In genomic region chr13:90009786-90010185, GRCm38 (mm10) we compare ENCODE assay signal across 24 mouse cellular contexts.
A peak's percentile ranks its signal among the peaks of the same experiment; 100 is the strongest.
DNase-seq lines count a peak whose midpoint lies in the region; ATAC-seq and TF ChIP-seq lines count a peak whose summit lies in the region.
"Had no signal": no experiment of that assay in that cellular context is flagged by ENCODE, and none has a peak within 500 bp of the region (broad histone marks: within the 10 kb centered on the region; RNA-seq: fewer than 3 reads in every experiment).

No protein-coding gene starts in this region.

- no peaks in the 10 kb centered on the region for H3K27me3 ChIP-seq in kidney, postnatal 0 days (ENCODE audit: insufficient read depth, low read length)
- H3K27me3 ChIP-seq in forebrain, embryonic 11.5 days (ENCODE audit: control insufficient read depth, insufficient read depth, low read length) = no peaks in the 10 kb centered on the region
- H3K27me3 ChIP-seq: forebrain, embryonic 12.5 days; limb, embryonic 12.5 days; liver, embryonic 12.5 days; midbrain, embryonic 13.5 days; neural tube, embryonic 13.5 days had no signal

- H3K4me3 ChIP-seq in kidney, postnatal 0 days (replicated peaks; ENCODE audit: low read depth, low read length) = no peak overlapping the region
- no peak overlapping the region for H3K4me3 ChIP-seq in forebrain, embryonic 11.5 days (ENCODE audit: low read depth, low read length)
- H3K4me3 ChIP-seq: embryonic facial prominence, embryonic 10.5 days; forebrain, embryonic 12.5 days; gastrocnemius, adult 2 months; limb, embryonic 12.5 days; liver, embryonic 12.5 days; midbrain, embryonic 13.5 days; neural tube, embryonic 13.5 days had no signal

- TF ChIP-seq CTCF in kidney, postnatal 0 days (IDR thresholded peaks at IDR 0.05; ENCODE audit: low read depth) = no peak

- no peaks in the 10 kb centered on the region for H3K9me3 ChIP-seq in kidney, postnatal 0 days (replicated peaks; ENCODE audit: low read length)
- no peaks in the 10 kb centered on the region for H3K9me3 ChIP-seq in forebrain, embryonic 11.5 days (ENCODE audit: control insufficient read depth, low read length)
- H3K9me3 ChIP-seq: embryonic facial prominence, embryonic 10.5 days; forebrain, embryonic 12.5 days; limb, embryonic 12.5 days; liver, embryonic 12.5 days; midbrain, embryonic 13.5 days; neural tube, embryonic 13.5 days had no signal

- no peak overlapping the region for H3K9ac ChIP-seq in kidney, postnatal 0 days (ENCODE audit: low read depth, low read length)
- H3K9ac ChIP-seq in forebrain, embryonic 11.5 days (ENCODE audit: low read length) = no peak overlapping the region
- H3K9ac ChIP-seq: forebrain, embryonic 12.5 days; limb, embryonic 12.5 days; liver, embryonic 12.5 days; midbrain, embryonic 13.5 days; neural tube, embryonic 13.5 days had no signal

- intact Hi-C loops in heart, postnatal 36 days (cut with DNase I) = no loop called here

- no peaks in the 10 kb centered on the region for H3K36me3 ChIP-seq in kidney, postnatal 0 days (ENCODE audit: insufficient read depth, low read length)
- no peaks in the 10 kb centered on the region for H3K36me3 ChIP-seq in forebrain, embryonic 11.5 days (ENCODE audit: control insufficient read depth, insufficient read depth, low read length)
- H3K36me3 ChIP-seq: embryonic facial prominence, embryonic 10.5 days; forebrain, embryonic 12.5 days; limb, embryonic 12.5 days; liver, embryonic 12.5 days; midbrain, embryonic 13.5 days; neural tube, embryonic 13.5 days had no signal

- peak; percentile 16 for DNase-seq in heart, adult 8-10 months (ENCODE audit: low spot score)
- DNase-seq in heart, postnatal 36 days = no peak
- peak; percentile 28 for DNase-seq in kidney, postnatal 0 days (ENCODE audit: low spot score)
- no peak for DNase-seq in kidney, postnatal 10 days
- DNase-seq in 416B (ENCODE audit: low read depth) = peak; percentile 82
- DNase-seq in urinary bladder, postnatal 4 days (ENCODE audit: low spot score in 2 of 2) = no peak
- no peak for DNase-seq in forebrain, embryonic 11.5 days (ENCODE audit: low spot score)
- DNase-seq: adrenal gland, adult 2 months; cerebellum, adult 2 months; cerebellum, postnatal 36 days; gastrocnemius, adult 2 months; kidney, adult 11 months; kidney, postnatal 4 days; right cerebral cortex, adult 18-20 months; thymus, postnatal 25 days had no signal

- no peaks in the 10 kb centered on the region for H3K4me1 ChIP-seq in kidney, postnatal 0 days (replicated peaks; ENCODE audit: insufficient read depth, low read length)
- H3K4me1 ChIP-seq in forebrain, embryonic 11.5 days (replicated peaks; ENCODE audit: control insufficient read depth, insufficient read depth, low read length) = no peaks in the 10 kb centered on the region
- H3K4me1 ChIP-seq: forebrain, embryonic 12.5 days; limb, embryonic 12.5 days; midbrain, embryonic 13.5 days; neural tube, embryonic 13.5 days had no signal

- no peak overlapping the region for H3K27ac ChIP-seq in kidney, postnatal 0 days
- H3K27ac ChIP-seq in forebrain, embryonic 11.5 days (ENCODE audit: low read depth, low read length) = no peak overlapping the region
- H3K27ac ChIP-seq: embryonic facial prominence, embryonic 10.5 days; forebrain, embryonic 12.5 days; gastrocnemius, adult 2 months; hindbrain, postnatal 0 days; limb, embryonic 12.5 days; liver, embryonic 12.5 days; macrophage; midbrain, embryonic 13.5 days; neural tube, embryonic 13.5 days had no signal

- ATAC-seq in kidney, postnatal 0 days (replicated peaks; ENCODE audit: low FRiP score, low read depth) = no peak
- peak; percentile 71 to 85 for ATAC-seq in hematopoietic stem cell, adult 5-6 weeks (replicated peaks in 1 of 2; ENCODE audit: insufficient read depth in 1 of 2, low FRiP score in 2 of 2, low TSS enrichment in 1 of 2, low read depth in 1 of 2, poor library complexity in 2 of 2, severe bottlenecking in 2 of 2)
- no peak for ATAC-seq in forebrain, embryonic 11.5 days (replicated peaks; ENCODE audit: low FRiP score)
- ATAC-seq: hindbrain, postnatal 0 days; liver, embryonic 12.5 days; midbrain, embryonic 13.5 days had no signal

- no peak overlapping the region for H3K4me2 ChIP-seq in kidney, postnatal 0 days (ENCODE audit: low read length)
- no peak overlapping the region for H3K4me2 ChIP-seq in forebrain, embryonic 11.5 days (ENCODE audit: low read depth, low read length, severe bottlenecking)
- H3K4me2 ChIP-seq: forebrain, embryonic 12.5 days; limb, embryonic 12.5 days; liver, embryonic 12.5 days; midbrain, embryonic 13.5 days; neural tube, embryonic 13.5 days had no signal

Comparison
In these comparisons a context has a peak if more than half of its experiments do, and no peak if none do; other contexts are left out.
1. DNase-seq: peak in heart, adult 8-10 months (single experiment), kidney, postnatal 0 days (single experiment) and 416B (single experiment); none in heart, postnatal 36 days (0 of 2), kidney, postnatal 10 days (single experiment), urinary bladder, postnatal 4 days (0 of 2) and forebrain, embryonic 11.5 days (single experiment).
2. ATAC-seq: peak in hematopoietic stem cell, adult 5-6 weeks (2 of 2); none in kidney, postnatal 0 days (single experiment) and forebrain, embryonic 11.5 days (single experiment).